Mouse (Mus musculus): Measurements from ENCODE around the gene Grk4.
A peak's percentile ranks its signal among the peaks of the same experiment; 100 is the strongest.

The Grk4 gene

DNA sequence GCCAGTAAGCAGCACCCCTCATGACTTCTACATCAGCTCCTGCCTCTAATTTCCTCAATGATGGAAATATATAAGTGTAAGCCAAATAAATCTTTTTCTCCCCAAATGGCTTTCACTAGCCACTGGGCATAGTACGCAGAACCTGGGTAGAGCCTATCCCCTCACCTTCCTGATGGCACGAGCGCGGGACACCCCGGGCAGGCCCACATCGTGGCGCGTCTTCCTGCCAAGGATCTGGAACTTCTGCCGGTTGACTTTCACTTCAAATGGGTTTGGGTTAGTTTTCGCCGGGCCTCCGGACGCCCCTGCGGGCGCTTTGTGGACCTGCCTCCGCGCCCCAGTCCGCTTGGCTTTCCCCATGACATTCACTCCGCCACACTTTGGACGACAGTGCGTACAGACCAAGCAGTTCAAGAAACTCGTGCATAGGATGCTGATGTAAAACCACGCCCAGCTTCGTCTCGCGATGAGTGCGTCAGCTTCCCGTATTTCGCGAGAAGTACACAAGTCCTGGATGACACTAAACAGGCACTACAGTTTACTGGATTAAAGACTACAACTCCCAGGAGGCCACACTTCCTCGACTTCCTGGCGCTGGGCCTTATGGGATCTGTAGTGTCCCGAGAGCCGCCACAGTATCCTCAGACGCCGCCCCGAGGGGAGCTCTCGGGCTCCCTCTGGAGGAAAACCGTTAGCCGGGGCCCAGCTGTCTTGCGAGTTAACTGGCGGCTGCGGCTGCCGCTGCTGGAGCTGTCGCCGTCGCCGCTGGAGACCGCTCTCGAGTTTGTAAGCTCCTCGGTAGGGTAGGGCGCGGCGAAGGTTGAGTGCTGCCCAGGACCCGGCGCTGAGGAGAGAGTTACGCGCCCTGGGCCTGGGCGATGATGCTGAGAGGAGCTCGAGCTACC, at the start of gene Grk4, which contains the start of gene Nop14:
Gene Grk4, plus strand, starts transcription at position 694 of the 905 bp plus-strand sequence.
Gene Nop14, minus strand, starts transcription at position 463 of the 905 bp plus-strand sequence.
- peak; percentile 99 for DNase-seq (ENCODE audit: low read depth, low spot score)

- no peak for DNase-seq (ENCODE audit: low read depth, low spot score)
These were observed 27.2 kb upstream of the Grk4 start for GRCm38 (mm10) chr5:34632996-34633395.

- DNase-seq (ENCODE audit: low read depth, low spot score) = no peak
These were observed 26.5 kb upstream of the Grk4 start for GRCm38 (mm10) chr5:34633641-34634040.

- peak; percentile 34 for DNase-seq (ENCODE audit: low read depth, low spot score)
These were observed 25.3 kb upstream of the Grk4 start for GRCm38 (mm10) chr5:34634746-34635400.

DNA sequence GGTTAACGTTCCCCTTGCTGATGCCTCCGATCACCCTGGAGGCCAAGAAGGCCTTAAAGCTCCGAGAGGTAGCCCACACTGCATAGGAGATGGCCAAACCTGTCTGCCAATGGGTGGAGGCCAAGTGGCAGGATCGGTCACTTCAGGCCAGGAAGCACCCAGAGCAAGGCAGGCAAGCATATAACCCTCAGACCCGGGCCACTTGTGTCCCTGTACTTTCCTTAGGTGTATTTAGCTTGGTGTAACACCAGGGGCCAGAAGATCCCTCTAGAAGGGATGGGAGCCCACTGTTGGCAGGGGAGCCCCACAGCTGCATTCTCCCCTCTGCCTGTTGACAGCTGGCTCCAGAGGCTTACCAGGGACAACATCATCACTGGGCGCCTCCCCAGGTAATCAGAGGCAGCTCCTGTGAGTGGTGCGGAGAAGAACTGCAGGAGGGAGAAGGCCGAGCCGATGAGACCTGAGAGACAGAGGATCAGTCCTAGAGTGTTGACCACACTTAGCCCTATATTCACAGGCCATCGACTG, 24.4 kb upstream of the Grk4 start:
- peak; percentile 24 for DNase-seq (ENCODE audit: low read depth, low spot score)

GRCm38 (mm10) chr5:34636481-34637287, 23.5 kb upstream of the Grk4 start, which contains the start of gene Mfsd10:
Gene Mfsd10, minus strand, starts transcription at chr5:34637212.
- DNase-seq (ENCODE audit: low read depth, low spot score) = peak; percentile 86

DNA sequence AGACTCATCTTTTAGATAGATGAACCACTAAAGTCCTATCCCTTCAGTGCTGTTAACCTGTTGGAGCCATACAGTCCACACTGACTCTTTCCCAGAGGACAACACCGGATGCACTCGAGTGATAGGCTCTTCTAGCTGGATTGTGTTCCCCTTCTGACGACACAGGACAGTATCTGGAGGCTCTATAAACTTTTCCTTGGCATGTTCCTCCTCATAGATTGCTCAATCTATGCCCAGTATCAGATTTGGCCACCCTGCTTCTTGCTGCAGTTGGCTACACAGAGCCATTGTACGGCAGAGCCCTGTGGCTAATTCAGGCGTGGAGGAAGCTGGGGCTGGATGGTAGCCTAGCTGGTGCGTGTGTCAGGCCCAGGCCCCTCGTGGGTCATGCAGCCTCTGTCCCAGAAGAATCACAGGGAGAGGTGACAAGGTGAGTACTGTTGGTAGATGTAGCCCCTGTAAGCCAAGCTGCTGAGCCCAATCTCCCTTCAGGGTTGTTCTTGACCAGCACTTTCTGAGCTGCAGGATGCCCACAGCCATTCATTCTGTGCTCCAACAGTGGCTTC, 22.5 kb upstream of the Grk4 start:
- DNase-seq (ENCODE audit: low read depth, low spot score) = no peak

GRCm38 (mm10) chr5:34641991-34642390, 18.2 kb upstream of the Grk4 start:
- DNase-seq (ENCODE audit: low read depth, low spot score) = no peak

DNA sequence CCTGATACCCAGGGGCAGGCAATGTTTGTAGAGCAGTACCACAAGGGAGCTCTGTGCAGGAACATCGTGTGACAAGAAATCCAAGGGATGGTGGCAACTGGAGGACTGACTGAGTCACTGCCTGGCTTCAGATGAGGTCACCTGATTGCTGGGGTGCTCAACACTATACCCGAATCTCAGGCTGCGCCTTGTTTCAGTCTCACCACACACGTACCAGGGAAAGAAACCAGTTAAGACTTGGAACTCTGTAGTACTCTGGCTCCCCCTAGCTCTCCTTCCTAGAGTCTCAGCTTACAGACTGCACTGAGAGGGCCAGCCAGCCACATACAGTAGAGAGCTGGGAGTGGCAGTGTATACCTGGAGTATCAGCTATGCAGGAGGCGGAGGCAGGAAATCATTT, 17.2 kb upstream of the Grk4 start:
- peak; percentile 79 for DNase-seq (ENCODE audit: low read depth, low spot score)

GRCm38 (mm10) chr5:34647581-34647980, 12.6 kb upstream of the Grk4 start:
- DNase-seq (ENCODE audit: low read depth, low spot score) = peak; percentile 86

DNA sequence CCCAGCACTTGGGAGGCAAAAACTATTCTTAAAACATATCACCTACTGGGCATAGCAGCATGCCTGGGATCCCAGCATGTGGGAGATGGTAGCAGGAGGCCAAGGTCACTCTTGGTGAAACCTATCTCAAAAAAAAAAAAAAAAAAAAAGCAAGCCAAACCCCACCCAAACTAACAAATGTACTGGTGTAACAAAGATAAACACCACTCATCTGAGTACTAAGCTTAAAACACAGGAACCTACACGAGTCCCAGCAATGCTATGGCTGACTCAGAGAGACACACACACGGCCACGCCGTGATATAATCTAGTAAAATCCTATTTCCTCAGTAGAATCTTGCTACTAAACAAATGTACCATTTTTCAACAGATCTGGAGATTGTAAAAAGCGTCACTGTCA, 7.2 kb upstream of the Grk4 start:
- no peak for DNase-seq (ENCODE audit: low read depth, low spot score)

DNA sequence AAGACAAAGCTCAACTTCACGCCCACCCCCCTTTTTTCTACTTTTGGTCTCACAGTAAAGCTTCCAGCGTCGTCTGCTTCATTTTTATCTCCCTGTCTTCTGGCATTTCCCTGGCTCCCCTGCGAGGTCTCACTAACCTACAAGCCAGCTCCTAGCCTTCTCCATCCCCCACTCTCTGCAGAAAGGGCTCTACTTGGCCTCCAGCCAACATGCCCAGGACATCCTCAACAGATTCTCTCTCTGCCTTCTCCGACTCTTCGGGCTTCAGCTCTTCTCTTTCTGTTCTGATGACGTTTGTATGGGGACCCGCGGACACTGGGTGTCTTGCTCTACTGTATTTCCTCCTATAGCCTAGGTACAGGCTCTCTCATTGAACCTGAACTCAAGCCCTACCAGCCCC, 5.3 kb upstream of the Grk4 start:
- no peak for DNase-seq (ENCODE audit: low read depth, low spot score)

DNA sequence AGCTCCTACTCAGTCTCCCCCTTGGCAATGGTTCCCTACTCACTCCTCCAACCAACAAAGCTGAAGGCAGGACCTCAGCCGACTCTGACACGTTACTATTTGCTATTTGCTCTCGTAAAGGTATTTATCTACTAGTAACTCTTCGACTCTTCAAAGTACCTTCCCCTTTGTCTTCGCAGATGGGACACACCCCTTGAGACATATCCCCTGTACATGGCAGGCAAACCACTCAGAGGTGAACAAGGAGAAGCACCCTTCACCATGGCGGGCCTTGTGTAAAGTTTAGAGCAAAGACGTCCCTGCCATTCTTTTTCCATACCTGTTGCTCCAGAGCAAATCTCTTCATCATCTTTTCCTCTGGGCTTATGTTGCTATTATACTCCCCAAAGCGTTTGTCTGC, 2.6 kb upstream of the Grk4 start:
- DNase-seq (ENCODE audit: low read depth, low spot score) = no peak

GRCm38 (mm10) chr5:34660591-34661130, 482 bp downstream of the Grk4 start:
- no peak for DNase-seq (ENCODE audit: low read depth, low spot score)

DNA sequence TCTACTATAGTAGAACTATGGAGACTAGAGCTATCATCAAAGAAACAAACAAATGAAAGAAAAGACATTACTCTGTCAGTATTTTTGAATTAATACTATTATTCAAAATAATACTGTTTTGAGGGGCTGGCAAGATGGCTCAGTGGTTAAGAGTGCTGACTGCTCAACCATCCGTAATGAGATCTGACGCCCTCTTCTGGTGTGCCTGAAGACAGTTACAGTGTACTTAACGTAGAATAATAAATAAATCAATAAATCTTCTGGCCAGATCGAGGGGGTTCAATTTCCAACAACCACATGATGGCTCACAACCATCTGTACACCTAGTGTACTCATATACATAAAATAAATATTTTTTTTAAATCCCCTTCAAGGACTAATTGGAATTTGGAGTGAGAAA, 1.7 kb downstream of the Grk4 start:
- DNase-seq (ENCODE audit: low read depth, low spot score) = no peak

GRCm38 (mm10) chr5:34663231-34663630, 3.1 kb downstream of the Grk4 start:
- no peak for DNase-seq (ENCODE audit: low read depth, low spot score)

GRCm38 (mm10) chr5:34669493-34669892, 9.3 kb downstream of the Grk4 start:
- peak; percentile 25 for DNase-seq (ENCODE audit: low read depth, low spot score)

GRCm38 (mm10) chr5:34670280-34670679, 10.1 kb downstream of the Grk4 start:
- DNase-seq (ENCODE audit: low read depth, low spot score) = no peak

- no peak for DNase-seq (ENCODE audit: low read depth, low spot score)
These were observed 29.7 kb downstream of the Grk4 start for GRCm38 (mm10) chr5:34689868-34690267.

DNA sequence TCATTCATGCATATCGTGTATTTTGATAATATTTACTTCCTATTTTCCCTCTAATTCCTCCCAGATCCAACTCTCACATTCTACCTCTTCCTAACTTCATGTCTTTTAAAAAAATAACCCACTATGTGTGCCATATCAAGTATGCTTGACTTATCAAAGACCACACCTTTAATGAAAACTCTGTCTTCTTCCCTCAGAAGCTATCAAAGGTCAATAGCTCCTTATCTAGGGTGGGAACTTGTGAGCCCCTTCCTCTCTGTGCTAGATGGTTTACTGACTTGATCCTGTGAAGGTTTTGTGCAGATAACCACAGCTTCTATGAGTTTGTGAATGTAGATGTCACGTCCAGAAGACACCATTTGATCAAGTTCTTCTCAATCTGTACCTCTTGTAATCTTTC, 32.6 kb downstream of the Grk4 start:
- no peak for DNase-seq (ENCODE audit: low read depth, low spot score)

GRCm38 (mm10) chr5:34695521-34695920, 35.3 kb downstream of the Grk4 start:
- no peak for DNase-seq (ENCODE audit: low read depth, low spot score)
